Mouse (Mus musculus) erythroblast, embryonic 14.5 days (primary cell): ENCODE results near the gene Myof. TPM values are rescaled to one million over a fixed set of nuclear protein-coding genes. Genes with fewer than 3 reads are reported as not detected.

Source experiments
- H3K27me3 ChIP-seq: 2 replicates; pipeline ENCODE4 v1.6.1; 2012; ENCODE audit warnings: inconsistent platforms; ENCODE audit not compliant: control insufficient read depth
- H3K36me3 ChIP-seq: 2 replicates; pipeline ENCODE4 v1.6.1; 2012; ENCODE audit warnings: mild to moderate bottlenecking, inconsistent platforms; ENCODE audit not compliant: control insufficient read depth
- H3K4me1 ChIP-seq: 2 replicates; pipeline ENCODE4 v1.6.1; 2012; ENCODE audit warnings: inconsistent platforms; ENCODE audit not compliant: control insufficient read depth
- H3K4me3 ChIP-seq: replicated peaks from 2 replicates; pipeline ENCODE3; 2012; ENCODE audit warnings: moderate library complexity, mild to moderate bottlenecking, inconsistent platforms
- H3K9me3 ChIP-seq: 2 replicates; pipeline ENCODE4 v1.6.1; 2012; ENCODE audit warnings: low read length, inconsistent platforms, mixed read lengths; ENCODE audit not compliant: control insufficient read depth
- GATA1 ChIP-seq: IDR thresholded peaks from 2 replicates; pipeline ENCODE4 v1.6.1; 2012; ENCODE audit warnings: low read length, inconsistent platforms, mixed read lengths
- TAL1 ChIP-seq: IDR thresholded peaks from 3 replicates; pipeline ENCODE4 v1.6.1; 2012; ENCODE audit warnings: low read length, inconsistent platforms, mixed read lengths
- polyA plus RNA-seq: library from polyadenylated mRNA; stranded (reverse); fragments of >175 nt; gene quantifications from 2 replicates; pipeline ENCODE4 v1.2.3, GENCODE M21; 2012

The Myof gene
- polyA plus RNA-seq, 1 experiment: not detected

GRCm38 (mm10) chr19:37851590-37852038, 191.8 kb downstream of the Myof start:
- no peaks in the 10 kb centered on the region for H3K27me3 ChIP-seq
- H3K36me3 ChIP-seq: no peaks in the 10 kb centered on the region
- H3K9me3 ChIP-seq: no peaks in the 10 kb centered on the region
- no peak for TF ChIP-seq GATA1
- no peak for TF ChIP-seq TAL1
- H3K4me3 ChIP-seq: no peak overlapping the region
- H3K4me1 ChIP-seq: no peaks in the 10 kb centered on the region

Other genes starting within 250 kb of the Myof start
- not detected in 2 replicates for gene Cep55, start 11.4 kb upstream of the Myof start, polyA plus RNA-seq
- gene Ffar4, start 53.5 kb upstream of the Myof start, polyA plus RNA-seq: not detected in 2 replicates
- 0.58 and 0.82 TPM in 2 replicates for gene Rbp4, start 81.7 kb upstream of the Myof start, polyA plus RNA-seq
- not detected in 2 replicates for gene Pde6c, start 89.2 kb upstream of the Myof start, polyA plus RNA-seq
- gene Fra10ac1, start 180.6 kb upstream of the Myof start, polyA plus RNA-seq: 0.24 and 0.31 TPM in 2 replicates
- not detected in 2 replicates for gene Lgi1, start 221.0 kb upstream of the Myof start, polyA plus RNA-seq